Mouse (Mus musculus) c-Kit-positive CD71-positive TER-119-positive erythroid progenitor cells, embryonic 14.5 days (primary cell): ENCODE results near the gene Bcas3.

Experiments
- DNase-seq: peaks from one replicate; pipeline ENCODE4 v3.0.0-alpha.2; 2013; ENCODE audit warnings: low spot score

The Bcas3 gene

DNA sequence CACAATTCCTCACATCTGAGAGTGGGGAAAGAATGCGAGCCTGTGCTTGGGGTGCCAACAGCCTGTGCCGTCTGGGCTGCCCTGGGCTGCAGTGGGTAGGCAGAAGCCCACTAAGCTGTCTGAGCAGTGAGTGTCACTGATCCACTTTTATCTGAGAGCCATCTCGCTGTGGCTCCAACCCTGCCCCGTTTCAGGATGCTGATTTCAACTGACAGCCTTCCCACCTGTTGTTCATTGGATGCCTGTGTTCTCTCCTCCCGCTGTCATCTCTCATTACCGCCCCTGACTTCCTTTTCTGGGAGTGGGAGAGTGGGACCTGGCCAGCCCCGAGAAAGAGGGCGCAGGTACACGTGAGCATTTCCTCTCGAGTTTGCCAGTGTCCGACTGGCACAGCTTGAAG lies 398.2 kb downstream of the Bcas3 start:
- DNase-seq, result no peak

DNA sequence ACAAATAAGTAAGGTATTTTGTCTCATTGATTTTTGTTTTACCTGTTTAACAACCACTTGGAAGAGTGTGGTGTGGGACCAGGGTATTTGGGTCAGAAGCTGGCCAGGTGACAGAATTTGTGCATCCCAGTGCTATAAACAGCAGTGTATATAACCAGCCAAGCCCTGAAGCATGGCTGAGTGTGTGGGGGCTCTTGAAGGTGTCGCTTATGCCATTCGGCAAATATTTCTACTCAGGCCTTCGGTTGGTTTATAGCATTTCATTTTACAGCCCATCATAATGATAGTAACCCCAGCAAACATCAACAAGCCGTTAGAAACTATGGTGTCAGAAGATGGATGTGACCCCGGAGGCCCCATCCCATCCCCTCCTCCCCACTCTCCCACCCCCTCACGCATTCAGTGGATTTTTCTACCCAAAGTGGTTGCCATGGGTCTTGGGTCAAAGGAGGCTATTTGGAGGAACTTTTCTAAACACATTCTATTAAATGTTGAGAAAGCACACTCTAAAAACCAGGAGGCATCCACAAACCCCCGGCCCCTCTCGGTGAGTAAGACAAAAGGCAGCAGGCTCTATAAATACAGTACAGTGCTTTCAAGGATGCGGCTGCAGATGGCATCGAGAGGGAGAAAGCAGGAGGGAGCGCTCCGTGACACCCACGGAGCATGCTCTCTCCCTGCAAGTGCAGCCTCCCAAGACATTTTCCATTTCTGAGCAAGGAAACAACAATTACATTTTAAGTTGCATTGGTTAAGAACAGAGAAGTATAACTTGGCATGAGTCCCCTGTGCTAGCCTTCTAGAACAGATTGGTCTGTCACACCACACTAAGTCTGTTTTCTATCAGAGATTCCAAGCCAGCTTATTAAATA lies 401.9 kb downstream of the Bcas3 start:
- no peak for DNase-seq

DNA sequence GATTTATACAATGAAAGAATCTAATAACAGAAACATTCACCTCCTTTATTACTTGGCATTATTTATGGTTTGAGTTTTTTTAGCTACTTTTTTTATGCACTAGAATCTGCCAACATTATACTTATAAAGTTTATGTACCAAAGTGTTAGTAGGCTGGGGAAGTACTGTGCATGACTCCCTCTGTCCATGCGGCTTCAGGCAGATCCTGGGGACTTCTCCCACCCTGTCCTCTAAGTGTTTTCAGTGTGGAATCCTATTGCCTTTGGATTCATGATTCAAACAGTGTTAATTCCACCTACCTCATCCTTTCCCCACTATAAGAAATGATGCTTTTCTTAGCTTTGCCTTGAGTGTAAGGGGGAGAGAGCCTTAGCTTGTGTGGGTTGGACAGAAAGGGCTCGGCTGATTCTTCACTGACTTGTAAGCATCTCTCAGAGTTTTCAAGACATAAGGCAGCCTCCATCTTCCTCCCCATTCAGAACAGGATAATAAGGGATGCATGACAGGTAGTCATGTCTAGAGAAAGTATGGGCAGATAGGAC lies 402.6 kb downstream of the Bcas3 start:
- no peak for DNase-seq

DNA sequence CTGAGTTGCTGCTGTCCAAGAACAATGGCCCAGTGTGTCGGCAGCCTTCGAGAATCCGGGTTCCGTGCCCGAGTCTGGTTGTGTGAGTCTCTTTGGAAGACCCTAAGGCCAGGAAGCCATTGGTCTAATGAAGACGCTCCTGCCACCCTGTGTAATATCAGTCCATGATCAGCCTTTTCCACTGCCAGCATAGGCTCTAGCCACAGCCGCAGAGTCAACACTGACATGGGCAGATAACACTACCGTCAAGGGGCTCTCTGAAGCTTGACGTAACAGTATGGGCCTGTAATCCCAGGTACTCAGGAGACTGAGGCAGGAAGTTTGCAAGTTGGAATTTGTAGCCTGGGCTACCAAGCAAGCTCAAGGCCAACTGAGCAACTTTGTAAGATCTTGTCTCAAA lies 405.9 kb downstream of the Bcas3 start:
- no peak for DNase-seq

DNA sequence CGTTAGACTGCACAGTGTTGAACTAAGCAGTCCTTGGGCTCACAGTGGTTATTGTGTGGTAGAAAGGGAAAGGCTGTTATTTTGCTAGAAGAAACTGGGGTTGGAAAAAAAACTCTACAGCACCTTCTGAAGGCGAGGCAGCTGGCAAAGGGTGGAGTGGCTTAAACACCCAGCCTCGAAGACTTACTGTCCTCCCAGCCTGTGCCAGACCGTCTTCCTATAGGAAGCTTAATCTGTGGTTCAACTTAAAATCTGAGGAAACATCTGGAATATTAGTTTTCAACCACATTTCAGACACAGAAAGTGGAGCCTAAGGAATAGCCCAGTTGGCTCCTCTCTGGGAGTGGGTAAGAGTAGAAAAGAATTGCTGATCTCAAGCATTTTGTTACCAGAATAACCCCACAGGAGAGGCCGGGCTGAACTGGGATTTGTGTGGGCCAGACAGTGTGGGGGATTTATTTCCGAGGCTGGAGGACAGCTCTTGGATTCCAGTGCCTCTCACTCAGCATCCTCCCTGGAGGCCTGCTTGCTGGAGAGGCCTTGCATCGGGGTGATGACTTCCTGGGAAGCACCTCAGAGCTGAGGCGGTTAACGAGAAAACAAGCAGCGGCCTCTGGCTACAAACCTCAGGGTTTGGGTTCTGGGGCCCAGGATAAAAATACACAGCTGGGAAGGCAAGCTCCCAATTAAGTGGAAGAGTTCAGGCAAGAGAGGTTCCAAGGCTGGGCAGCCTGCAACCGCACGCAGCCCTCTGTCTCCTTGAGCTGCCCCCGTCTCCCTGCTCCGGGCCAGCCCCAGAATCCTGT lies 406.9 kb downstream of the Bcas3 start:
- DNase-seq, result no peak

DNA sequence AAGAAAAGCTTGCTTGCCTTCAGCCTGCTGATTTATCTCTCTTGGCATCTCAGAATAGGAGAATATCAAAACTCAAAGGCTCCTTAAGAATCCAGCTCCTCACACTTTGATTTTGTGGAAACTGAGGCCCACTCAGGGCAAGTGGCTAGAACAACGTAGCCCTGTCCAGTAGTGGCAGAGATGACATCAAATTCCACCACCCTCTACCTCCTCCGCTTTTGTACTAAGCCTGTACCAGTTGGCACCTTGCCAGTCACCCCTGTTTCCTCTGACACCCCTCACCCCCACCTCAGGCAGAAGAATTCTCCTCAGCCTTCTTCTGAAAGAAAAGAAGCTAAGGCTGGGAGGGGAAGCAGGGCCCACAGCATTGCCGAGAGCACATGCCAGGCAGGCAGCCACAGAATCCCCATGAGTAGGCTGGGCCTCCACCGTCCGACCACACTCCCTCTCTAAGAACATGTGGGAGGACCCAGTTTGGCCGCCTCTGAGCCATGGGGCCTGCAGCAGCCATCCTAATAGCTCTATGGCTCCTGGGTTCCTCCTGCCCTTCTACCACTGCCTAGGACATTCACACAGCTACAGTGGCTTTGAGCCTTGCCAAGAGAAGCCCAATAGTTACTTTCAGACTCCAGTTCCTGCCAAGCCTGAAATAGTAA lies 407.6 kb downstream of the Bcas3 start:
- DNase-seq, result no peak

DNA sequence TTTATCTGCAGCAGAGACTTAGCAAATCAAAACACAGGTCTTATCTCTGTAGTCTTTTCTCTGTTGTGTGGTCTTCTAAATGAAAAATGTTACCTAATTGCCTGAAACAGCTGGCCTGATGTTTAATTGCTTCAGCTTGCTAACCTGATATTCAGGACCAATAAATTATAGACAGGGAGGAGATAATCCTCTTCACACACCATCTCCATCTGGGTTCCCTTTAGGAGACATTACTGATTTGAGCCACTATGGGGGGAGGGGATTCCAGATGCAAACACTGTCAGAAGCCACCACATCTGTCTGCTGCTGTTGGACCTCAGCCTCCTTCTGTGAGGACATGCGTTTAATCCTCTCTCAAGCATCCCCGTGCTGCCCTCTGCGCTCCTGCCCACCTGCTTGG lies 408.2 kb downstream of the Bcas3 start:
- DNase-seq, result no peak

DNA sequence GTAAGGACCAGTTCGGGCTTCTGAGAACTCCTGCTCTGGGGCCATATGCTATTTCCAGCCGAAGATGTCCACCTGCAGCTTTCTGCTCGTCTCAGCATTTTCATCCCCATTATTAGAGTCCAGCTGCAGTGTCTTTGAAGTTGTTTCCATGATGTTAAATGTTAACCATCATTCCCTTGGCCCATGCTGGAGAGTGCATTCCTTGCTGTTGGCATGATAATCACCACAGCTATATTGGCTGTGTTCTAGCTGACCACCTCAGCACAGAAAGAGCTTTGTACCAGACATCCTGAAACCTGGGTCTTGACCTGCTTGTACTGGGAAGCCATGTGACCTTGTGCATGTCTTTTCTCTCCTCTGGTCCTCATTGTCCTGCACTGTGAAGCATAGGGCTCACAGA lies 410.7 kb downstream of the Bcas3 start:
- DNase-seq, result no peak

DNA sequence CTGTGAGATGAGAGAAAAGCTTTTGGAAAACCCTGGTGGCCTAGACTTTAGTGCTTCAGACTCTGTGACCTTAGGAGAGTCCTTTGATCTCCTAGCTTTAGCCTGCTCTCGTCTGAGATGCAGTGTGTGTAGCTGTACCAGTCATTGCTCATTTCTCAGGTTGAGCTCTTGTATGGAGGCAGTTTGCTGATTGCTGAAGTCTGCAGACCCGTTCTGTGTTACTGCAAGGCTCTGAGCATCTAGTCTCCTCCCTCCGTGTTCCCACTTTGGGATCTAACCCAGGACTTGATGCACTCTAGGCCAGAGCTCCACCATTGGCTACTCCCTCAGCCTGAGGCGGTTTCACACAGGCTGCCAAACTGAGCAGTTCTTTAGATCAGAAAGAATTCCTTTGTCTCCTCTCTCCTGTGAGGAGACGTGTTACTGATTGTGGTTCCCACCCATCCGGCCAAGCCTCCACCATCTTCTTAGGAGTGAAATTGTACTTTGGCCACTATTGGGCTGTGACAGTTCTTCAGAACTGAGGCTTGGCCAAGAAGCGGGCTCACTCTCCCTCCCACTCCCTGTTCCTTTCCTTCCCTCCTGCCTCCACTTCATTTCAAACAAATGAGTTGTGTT lies 413.2 kb downstream of the Bcas3 start:
- DNase-seq, result no peak

DNA sequence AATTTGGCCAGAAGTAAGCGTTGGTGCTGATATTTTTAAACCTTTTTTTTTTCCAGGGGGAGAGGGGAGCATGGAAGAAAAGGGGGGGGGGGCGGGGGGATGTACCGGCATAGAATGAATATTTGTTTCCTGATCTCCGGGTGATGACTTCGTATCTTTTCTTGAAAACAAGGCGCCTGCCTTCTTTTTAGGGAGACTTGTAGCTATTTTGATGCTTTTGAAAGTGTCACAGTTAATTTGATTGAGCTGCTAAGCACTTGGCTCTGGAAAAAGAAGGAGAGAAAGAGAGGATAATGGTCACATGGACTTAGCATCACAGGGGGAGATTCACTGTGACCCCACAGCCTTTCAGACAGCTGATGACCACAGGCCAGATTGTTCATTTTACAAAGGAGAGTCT lies 413.8 kb downstream of the Bcas3 start:
- DNase-seq, result no peak

DNA sequence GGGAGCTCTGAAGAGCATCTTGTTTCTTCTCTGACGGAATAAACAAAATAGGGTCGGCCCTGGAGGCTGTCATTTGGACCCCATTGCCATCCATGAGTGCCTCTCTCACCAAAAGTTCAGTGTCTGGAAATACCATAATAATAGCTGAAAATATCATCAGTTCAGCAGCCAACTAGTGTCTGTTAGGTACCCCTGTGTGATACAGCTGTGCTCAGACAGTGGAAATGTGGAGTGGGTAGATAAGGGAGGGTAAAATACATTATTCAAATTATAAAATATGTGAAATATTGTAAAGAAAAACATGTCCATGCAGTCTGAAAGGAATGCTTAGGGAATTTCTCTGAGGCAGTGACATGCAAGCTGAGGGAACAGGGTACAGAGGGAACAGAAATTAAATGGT lies 416.8 kb downstream of the Bcas3 start:
- no peak for DNase-seq

DNA sequence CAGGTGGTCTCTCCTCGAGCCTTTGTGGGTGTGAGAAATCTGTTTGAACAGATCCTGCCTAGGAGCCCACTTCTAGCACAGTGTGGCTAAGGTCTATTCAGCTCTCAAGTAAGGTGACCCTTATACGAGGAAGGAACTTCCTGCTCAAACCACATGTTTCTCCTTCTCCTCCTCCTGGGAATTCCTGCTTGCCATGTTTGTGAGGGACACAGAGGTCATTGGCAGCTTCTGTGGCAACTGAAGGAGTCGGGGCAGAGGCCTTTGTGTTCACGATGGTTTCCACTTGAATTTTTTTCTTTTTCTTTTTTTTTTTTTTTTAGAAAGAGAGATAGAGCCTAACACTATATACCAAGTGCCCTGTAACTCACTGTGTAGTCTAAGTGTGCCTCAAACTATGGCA lies 420.4 kb downstream of the Bcas3 start:
- no peak for DNase-seq

DNA sequence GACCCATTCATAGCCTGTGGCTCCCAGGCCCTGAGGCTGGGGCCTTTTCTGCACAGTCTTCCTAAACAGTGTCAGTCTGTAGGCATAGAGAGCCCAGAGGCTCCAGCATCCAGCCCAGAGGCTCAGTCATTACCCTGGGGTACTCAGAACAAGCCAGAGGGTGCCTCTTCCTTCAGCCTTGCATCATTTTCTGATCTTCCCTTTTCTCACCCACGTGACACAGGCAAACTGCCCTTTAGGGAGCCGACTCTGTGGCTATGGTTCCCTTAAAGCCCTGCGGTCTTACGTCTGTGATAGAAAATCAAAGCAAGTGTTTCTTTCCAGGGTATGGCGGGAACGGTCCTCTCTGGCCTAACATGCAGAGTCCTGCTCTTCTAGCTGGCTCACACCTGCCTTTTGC lies 421.7 kb downstream of the Bcas3 start:
- no peak for DNase-seq

DNA sequence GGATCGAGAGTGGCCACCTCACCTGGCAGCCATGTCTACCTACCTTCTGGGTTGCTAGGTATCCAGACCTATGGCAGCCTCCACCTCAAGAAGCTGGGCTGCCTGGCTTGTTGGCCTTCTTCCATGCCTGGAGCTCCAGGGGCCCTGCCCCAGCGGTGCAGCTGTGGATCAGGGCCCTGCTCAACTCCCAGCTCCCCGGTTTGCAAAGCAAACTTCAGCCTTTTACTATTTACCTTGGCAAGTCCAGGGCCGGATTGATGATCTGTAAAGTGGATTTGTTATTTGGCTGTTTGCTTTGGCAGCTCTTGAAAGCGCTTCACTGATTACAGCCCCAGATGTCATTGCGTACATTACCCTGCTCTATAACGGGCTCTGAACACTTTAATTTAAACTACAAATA lies 422.5 kb downstream of the Bcas3 start:
- no peak for DNase-seq

DNA sequence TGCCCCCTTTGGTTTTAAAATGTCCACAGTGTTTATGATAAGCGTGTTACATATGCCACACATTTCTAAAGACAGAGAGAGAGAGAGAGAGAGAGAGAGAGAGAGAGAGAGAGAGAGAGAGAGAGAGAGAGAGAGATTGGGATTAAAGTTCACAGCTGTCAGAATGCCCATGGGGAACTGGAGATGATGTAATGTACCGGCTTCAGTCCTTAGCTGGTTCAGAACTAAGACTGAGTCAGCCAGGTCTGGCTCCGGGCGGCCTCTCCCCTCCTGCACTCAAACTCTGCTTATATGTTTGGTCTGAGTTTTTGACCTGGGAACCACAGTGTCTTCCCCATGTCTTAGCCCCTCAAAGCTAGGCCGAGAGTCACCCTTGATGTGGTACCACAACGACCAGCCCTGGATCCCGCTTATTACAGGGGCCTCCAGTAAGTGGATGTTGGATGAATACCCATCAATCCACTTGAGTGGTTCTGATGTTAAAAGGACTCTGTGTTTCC lies 423.9 kb downstream of the Bcas3 start:
- no peak for DNase-seq

DNA sequence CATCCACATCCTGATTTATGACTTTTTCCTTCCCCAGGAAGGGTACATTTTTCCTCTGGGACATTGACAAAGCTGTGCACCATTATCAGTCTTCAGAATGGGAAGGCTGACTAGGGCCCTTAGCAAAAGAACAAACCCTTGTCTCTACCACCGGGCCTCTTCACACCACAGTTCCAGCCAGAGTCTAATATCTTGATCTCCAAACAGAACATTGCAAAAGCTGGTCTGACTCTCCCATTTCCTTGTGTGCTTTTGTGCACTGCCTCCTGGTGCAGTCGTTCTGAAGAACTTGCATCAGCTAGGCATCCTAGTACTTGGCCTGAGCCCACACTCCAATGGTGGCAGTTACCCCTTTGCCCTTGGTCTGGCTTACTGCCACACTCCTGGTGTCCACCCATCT lies 425.0 kb downstream of the Bcas3 start:
- no peak for DNase-seq

DNA sequence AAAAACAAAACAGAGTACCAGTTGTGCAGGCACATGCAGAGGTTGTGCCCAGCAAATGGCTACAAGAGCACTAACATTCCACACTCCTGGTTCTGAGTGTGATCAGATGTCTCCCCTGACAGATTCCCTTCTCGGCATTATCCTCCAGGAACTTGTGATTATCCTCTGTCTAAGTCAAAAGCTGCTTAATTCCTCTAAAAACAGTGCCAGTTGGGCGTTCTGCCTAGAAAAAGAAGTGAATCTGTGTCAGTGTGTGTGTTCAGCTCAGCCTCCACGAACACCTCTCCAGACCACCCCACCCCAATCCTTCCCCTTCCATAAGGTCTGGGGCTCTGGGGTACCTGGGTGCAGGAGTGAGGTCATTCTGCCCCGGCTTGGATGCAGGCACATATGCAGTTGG lies 427.3 kb downstream of the Bcas3 start:
- no peak for DNase-seq

DNA sequence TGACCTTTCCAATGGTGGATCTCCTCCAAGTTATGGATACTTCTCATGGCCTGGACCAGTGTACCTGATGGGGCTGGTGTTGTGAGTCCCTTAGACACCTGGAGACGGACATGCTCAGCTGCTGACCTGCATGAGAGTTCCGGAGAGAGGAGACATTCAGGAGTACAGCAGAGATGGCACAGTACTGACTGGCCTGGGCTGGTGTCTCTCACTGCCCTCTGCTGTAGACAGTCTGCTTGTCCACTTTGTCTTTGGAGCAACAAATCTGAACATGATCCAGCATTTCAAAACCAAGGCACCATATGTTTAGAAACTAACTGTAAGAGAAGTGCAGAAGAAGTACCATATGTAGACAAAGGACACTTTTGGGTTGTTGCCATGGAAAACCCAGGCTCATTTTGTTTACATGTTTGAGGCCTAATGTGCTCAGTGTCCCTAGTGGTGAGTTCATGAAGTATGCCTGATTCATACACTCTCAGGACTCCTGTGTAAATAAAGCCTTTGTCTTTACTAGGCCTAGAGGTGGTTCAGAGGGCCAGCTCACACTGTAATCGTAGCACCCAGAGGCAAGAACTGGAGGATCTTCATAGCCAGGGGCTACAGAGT lies 433.2 kb downstream of the Bcas3 start:
- no peak for DNase-seq

DNA sequence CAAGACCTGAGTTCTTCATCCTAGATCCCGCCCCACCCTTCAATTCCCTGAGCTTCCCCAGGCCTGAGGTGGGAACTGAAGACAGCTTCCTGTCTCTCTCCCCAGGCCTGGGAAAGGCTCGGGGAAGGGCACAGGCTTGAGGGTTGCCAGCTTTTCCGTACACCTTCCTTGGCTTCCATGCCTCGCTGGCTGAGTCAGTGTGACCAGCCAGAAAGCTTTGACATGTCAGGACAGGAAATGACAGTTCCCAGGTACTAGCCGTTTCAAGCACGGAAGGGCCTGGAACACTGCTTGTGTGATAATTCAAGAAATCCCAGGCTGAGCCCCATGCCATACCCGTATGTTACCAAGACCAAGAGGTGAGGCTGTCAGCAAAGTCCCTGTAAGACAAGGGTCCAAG lies 436.8 kb downstream of the Bcas3 start:
- no peak for DNase-seq

DNA sequence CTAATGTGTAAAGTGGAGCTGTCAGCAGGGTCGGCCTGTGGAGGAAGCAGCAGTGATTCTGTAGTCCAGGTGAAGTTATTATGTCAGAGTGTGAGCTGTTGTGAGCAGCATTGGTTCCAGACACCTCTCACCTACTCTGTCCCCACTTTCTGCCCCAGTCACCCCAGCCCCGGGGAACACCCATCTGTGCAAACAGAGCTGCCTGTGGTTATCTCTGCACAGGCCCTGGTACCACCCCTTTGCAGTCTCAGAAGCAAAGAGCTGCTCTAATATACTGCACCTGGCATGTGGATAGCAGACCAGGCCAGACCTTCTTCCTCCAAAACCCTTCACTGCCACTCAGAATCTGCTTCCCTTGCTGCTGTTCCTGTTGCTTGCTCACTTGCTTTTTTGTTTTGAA lies 437.3 kb downstream of the Bcas3 start:
- peak; percentile 70 for DNase-seq

DNA sequence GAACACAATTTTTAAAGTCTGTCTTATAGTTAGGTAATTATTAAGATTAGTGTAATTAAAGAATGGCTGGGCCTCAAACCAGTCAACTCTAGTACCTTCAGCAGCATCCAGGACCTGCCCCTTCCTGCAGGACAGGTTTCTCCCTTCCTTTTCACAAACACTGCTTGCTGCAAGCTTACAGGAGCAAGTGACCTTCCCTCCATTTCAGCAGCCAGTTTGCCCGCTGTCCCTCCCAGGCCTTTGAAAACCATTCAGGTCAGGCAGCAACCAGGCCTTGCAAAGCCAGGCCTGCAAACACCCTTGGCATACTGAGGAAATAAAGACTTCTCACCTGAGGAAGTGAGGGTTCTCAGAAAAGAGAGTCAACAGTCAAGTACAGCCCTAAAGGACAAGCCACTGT lies 438.2 kb downstream of the Bcas3 start:
- no peak for DNase-seq
